Mouse (Mus musculus) forelimb bud, embryonic 11.5 days (tissue): ENCODE results near the gene Lrrc8b.

Experiments
- DNase-seq: peaks from one replicate; pipeline ENCODE4 v3.0.0-alpha.2; 2012; ENCODE audit warnings: low read depth, low spot score

Lrrc8b gene

DNA sequence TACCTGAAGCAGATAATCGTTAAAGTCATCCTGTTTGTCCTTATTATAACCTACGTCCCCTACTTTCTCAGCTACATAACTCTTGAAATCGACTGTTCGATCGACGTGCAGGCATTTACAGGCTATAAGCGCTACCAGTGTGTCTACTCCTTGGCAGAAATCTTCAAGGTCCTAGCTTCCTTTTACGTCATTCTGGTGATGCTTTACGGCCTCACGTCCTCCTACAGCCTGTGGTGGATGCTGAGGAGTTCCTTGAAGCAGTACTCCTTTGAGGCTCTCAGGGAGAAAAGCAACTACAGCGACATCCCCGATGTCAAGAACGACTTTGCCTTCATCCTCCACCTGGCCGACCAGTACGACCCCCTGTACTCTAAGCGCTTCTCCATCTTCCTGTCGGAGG is 65.0 kb downstream of the Lrrc8b start:
- DNase-seq = no peak

GRCm38 (mm10) chr5:105483632-105484031 is 68.1 kb downstream of the Lrrc8b start:
- no peak for DNase-seq

DNA sequence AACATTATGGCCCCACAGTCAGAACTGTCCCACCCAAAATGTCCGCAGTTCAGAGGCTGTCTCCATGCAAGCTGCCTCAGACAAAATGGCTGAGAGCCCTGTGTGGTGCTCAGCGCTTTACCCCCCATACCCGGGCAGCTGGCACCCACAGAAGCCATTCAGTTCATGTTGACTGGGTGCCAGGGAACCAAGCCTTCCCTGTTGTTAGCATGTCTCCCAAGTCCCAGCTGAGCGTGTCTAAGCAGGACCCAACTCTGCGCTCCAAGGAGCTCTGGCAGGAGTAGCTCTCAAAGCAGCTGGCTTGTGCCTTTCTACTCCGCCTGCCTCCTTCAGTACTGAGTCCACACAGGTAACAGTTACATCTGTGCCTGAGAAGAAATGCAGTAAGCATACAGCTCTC is 68.7 kb downstream of the Lrrc8b start:
- no peak for DNase-seq

DNA sequence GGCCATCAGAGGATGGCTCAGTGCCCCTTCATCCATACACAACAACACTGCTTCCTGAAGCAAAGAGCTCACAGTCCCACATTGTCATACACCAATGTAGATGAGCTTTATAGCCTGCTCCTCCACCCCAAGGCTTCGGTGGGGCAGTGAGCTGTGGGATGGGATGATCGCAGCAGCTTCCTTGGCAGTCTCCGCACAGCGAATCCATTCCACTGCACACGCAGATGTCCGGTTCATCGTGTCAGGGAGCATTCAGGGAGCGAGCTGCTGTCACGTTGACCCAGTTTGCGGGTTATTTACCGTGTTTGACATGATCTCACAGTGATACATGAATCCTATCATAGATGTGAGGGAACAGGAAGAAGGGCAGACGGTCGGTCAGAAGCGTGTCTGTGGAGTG is 69.3 kb downstream of the Lrrc8b start:
- no peak for DNase-seq

DNA sequence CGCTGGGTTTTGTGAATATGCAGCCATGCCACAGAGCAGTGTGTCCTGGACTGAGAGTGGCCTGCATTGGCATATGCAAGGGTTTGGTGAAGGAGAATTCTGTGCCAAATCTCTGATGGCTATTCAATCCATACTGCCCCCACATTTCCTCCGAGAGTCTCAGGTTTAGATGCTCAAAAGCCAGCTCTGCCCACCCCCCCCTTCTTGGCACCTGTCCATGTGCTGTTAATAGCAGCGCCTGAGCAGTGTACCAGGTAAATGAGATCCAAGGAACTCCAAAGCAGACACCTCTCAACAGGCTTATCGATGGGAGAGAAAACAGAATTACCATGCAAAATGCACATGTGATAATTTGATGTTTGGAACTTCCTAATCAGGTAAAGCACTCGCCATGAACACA is 74.6 kb downstream of the Lrrc8b start:
- DNase-seq = no peak

DNA sequence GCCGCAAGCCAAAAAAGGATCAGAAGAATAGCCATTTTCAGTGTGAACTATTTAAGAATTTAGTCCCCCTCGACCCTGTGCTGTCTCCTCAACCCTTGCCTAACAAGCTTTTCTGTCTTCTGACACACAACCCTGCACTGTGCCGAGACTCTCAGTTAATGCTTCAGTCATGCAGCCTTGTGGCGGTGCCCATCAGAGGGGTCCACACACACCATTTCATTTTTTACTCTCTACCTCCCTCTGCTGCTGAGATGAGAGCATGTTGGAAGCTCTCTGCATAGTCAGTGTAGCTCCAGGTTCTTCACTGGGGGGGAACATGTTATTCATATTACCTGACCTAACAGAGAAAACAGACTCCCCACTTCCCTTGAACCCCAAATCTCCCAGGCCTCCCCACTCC is 75.8 kb downstream of the Lrrc8b start:
- DNase-seq = peak; percentile 37

GRCm38 (mm10) chr5:105492367-105493246 is 77.0 kb downstream of the Lrrc8b start:
- DNase-seq = peak; percentile 34

DNA sequence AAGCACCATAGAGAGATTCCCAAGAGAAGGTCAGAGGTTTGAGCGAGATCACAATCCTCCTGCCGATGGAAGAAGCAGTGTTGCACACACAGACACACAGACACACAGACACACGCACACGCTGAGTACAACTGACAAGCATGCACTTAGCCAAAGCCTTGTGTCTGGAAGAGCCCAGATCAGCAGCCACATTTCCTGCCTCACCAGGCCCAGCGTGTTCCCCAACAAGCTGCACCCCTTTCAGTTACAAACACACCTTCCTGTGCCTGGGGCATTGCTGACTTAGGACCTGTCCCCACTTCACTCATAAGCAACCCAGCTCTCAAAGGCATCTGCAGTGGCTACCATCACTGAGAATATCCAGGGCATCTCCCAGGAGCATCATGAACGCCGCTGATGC is 77.8 kb downstream of the Lrrc8b start:
- DNase-seq = no peak

GRCm38 (mm10) chr5:105494246-105494917 is 78.8 kb downstream of the Lrrc8b start:
- no peak for DNase-seq

DNA sequence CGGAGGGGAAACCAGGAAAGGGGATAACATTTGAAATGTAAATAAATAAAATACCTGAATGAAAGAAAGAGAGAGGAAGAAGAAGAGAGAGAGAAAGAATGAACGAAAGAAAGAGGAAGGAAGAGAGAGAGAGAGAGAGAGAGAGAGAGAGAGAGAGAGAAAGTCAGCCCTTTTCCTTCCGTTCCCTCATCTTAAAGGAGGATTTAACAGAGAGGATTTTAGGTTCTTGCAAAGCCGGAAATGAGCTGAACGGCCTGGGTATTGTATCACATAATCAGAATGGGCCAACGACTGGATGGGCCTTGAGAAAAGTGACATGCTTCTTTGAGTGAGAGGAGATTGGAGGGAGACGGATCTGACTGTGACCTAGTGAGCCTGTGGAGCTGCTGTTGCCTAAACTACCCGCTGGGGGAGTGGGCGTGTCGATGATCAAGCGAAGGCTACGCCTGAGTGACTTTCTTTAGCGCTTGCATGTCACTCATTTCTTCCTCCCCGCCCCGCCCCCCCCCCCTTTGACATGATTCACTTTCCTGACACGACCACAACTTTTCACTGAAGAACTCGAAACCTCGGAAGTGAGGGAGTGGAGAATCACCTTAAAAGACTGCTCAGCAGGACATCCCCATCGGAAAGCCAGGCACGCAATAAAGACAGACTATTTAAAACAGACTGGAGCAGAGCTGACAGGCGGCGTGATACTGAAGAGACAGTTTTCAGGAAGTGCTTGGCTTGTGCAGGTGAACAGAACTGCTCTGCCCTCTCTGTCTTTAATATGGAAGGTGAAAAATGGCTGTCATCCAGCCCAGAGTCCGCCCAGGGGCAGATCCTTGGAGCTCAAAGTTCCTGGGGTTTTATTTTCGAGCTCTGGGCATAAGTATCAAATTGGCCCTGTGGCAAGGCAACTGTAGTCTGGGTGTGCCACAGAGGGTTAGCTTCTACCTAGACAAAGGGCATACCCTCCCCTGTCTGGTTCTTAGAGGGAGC is 79.6 kb downstream of the Lrrc8b start:
- peak; percentile 72 for DNase-seq

GRCm38 (mm10) chr5:105496133-105496532 is 80.6 kb downstream of the Lrrc8b start:
- no peak for DNase-seq

- DNase-seq = no peak
Measured at GRCm38 (mm10) chr5:105496586-105496985, 81.0 kb downstream of the Lrrc8b start.

GRCm38 (mm10) chr5:105498429-105499000 is 82.9 kb downstream of the Lrrc8b start:
- peak; percentile 54 for DNase-seq

DNA sequence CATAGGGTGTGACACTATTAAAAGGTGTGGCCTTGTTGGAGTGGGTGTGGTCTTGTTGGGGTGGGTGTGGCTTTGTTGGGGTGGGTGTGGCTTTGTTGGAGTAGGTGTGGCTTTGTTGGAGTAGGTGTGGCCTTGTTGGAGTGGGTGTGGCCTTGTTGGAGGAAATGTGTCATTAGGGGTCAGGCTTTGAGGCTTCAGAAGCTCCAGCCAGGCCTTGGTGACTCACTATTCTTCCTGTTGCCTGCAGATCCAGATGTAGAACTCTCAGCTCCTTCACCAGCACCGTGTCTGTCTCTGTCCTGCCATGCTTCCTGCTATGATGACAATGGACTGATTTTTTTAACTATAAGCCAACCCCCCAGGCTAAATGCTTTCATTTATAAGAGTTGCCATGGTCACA is 83.8 kb downstream of the Lrrc8b start:
- no peak for DNase-seq

- peak; percentile 21 for DNase-seq
Measured at GRCm38 (mm10) chr5:105500132-105501121, 84.9 kb downstream of the Lrrc8b start.

DNA sequence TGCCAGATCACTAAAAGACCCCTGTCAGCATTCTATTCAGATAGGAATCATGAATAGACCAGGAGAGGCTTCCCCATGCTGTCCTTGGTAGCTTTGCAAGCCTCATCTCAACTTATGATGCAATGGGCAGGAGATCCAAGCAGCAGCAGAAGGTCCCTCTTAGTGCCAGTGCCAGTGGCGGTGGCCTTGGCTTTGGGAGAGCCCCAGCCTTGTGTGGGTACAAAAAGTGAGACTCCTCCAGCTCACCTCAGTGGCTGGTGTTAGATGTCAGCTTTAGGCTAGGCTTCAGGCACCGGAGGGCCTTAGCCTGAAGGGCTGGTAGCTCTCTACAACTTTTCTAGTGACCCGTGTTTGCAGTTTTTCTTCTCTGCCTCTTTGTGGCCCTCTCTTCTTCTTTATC is 85.6 kb downstream of the Lrrc8b start:
- no peak for DNase-seq

DNA sequence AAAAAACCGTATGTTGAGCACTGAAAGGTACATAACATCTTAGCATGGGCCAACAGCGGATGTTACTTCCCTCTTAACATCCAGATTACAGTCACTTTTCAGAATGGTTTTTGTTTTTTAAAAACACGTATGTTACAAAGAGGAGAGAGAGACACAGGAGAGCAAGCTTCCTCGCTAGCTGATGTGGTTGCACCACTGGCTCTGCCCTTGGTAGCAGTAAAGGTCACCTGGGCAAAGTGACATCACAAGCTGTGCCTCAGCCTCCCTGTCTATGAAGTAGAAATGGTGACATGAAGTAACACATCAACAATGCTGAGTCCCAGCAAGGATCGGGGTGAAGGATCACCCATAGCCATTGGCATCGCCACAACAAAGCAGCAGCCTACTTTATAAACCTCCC is 93.2 kb downstream of the Lrrc8b start:
- DNase-seq = no peak

DNA sequence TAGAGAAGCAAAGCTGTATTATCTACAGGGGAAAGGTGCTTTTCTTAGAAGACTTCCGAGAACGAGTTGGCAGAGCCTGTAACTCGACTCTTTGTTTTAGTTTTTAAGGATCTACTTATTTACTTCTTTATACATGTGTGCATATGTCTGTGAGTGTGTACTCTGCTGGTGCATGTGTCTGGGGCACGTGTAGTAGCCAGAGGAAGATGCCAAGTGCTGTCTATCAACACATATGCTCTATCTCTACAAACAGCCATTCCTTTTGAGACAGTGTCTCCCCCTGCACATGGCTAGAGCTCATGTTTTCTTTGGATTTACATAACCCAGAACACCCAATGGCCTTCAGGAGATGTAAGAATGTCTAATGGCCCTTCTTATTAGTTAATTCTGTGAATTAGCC is 96.7 kb downstream of the Lrrc8b start:
- DNase-seq = no peak

DNA sequence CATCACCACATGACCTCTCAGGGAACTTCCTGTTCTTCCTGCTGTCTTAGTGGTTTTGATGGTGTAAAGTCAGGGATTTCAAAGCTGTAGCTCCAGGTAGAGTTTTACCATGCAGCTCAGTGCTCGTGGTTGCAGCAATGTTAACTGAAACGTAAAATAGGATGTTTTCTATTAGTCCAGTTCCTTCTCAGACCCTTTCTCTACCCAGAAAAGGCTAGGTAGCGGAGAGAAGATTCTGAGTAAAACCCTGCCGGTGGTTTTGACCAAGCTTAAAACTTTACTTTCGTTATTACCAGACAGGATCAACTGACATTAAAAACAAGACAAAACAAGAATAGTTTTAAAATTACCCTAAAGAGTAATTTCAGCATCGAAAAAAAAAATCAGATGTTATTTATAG is 100.0 kb downstream of the Lrrc8b start:
- DNase-seq = no peak

DNA sequence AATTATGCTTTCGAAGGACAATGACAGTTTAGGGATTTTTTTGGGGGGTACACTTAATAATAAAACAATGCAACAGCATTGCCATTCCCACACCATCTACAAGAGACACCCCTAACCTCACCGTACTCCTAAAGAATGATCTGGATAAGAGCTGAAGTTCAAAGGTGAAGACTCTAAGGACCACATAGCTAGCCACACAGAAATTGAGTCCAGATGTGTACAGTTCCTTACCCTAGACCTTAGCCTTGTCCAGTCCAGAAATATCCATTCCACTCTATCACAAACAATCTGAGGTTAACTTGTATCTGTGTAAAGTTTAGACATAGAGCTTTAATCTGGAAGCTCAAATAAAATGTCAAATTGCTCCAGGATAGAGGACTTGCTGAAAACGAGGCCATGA is 100.7 kb downstream of the Lrrc8b start:
- DNase-seq = no peak
